Mouse (Mus musculus) adrenal gland, postnatal 10 days (tissue): ENCODE measurements around the gene Atxn7l1. TPM values are rescaled to one million over a fixed set of nuclear protein-coding genes. Genes with fewer than 3 reads are reported as not detected.

Source experiments
- DNase-seq: peaks from one replicate; pipeline ENCODE4 v3.0.0; 2021; ENCODE audit warnings: mixed read lengths
- total RNA-seq, 2 experiments: library from RNA; stranded (reverse); gene quantifications; 2 replicates each; pipeline ENCODE4 v1.2.3; 2021

Gene Atxn7l1
- total RNA-seq, 2 experiments from 2014 or later = 20.1 to 32.3 TPM

DNA sequence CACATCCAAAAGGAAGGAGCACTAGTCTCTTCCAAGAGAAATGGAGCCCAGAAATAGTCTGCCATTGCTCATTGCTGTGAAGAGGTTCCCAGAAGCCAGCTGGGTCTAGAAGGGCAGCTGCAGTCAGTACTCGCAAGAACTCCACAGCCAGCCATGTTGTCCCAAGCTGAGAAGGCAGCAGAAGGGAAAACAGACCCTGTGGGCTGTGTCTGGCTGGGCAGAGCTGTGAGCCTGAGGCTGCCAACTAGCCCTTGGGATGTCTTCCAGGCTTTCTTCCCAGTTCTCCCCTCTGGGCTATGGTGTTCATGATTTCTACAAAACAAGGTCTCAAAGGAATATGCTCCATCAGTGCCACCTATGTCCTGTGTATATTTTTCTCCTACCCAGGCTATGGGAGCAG is 128.5 kb downstream of the Atxn7l1 start:
- DNase-seq = peak; percentile 37

DNA sequence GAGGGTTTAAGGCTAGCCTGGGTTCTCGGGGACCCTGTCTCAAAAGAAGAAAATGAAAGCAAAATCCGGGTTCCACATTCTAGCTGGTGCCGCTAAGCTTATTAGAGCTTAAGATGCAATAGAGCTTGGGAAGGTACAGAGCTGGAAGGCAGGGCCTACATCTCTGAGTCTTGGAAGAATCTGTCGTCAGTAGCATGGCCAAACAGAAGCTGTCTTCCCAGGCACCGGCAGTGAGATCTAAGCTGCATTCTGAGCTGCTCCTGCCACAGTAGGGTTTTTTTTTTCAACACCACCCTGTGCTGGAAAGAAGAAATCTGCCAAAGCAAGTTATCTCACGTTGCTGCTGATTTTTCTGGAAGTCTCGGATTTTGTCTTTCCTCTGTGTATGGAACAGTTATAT is 129.9 kb downstream of the Atxn7l1 start:
- no peak for DNase-seq

DNA sequence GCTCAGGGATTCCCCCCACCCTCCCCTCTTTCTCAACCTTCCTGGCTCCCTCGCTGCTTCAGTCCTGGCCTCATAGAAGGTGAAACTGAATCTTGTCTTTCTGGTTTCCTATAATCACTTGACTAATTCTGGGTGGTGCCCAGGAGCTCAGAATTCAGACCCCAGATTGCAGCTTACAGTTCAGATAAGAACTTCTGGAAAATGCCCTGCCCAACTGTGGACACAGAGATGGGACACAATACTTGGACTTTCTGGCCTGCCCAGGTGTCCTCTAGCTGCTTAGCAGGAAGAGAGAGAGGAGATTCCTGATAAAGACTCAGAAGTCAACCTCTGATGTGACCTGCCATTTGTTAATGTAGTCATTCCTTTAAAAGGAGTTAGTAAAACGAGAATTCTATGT is 131.7 kb downstream of the Atxn7l1 start:
- no peak for DNase-seq

- DNase-seq = peak; percentile 85
Measured at GRCm38 (mm10) chr12:33280805-33281204, 133.3 kb downstream of the Atxn7l1 start.

DNA sequence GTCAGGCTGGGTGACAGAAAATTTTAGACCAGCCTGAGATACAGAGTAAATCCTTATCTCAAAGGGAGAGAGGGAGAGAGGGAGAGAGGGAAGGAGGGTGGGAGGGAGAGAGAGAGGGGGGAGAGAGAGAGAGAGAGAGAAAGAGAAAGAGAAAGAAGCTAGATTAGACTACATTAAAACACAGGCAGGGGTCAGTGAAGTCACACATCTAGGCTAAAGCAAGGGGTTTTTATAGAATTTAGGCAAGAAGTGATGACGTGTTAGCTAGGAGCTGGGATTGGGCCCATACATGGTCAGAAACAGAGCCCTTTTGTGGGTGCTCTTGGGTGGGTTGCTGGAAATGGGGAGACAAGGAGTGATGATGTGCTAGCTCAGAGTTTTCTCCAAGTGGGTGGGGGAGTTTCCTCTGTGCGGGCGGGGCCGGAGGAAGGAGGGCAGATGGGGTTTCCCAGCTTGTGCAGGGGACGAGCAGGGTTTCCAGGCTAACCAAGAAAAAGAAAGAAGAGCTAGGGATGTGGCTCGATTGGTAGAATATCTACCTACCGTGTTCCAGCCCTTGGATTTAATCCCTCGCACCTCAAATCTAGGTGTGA is 136.9 kb downstream of the Atxn7l1 start:
- no peak for DNase-seq

DNA sequence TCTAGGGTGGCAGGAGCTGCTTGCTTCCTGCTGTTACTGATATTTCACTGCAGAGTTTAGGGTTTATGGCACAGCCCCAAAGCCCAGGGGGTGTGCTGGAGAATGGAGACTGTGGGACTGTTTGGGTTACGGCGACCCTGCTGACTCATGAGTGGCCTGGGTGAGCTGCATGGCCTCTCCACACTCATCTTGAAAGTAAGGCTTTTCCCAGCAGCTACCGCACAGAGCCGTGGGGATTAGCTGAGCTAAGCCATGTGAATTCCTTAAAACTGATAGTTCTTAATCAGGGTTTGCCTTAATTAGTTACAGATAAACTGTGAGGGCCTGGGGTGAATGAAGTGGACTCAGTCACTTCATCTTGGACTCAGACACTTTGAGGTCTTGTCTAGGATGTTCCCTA is 137.9 kb downstream of the Atxn7l1 start:
- no peak for DNase-seq

GRCm38 (mm10) chr12:33285933-33286649 is 138.6 kb downstream of the Atxn7l1 start:
- peak; percentile 75 for DNase-seq

DNA sequence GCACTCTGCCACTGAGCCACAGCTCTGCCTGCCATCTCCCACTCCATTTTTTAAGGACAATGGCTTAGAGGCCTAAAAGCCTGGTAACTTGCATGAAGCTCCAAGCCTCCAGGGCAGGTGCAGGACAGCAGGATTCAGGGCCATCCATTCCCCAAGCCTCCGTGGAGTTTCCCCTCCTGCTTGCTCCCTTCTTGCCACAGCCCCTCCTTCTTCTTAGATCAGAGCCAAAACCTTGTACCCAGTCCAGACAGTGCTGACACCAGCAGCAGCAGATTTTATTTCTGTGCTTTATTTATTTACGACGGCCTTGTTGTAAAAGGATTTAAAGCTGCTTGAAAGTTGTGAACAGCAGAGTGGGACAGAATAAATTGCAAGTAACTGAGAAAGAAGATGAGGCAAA is 140.2 kb downstream of the Atxn7l1 start:
- peak; percentile 23 for DNase-seq

DNA sequence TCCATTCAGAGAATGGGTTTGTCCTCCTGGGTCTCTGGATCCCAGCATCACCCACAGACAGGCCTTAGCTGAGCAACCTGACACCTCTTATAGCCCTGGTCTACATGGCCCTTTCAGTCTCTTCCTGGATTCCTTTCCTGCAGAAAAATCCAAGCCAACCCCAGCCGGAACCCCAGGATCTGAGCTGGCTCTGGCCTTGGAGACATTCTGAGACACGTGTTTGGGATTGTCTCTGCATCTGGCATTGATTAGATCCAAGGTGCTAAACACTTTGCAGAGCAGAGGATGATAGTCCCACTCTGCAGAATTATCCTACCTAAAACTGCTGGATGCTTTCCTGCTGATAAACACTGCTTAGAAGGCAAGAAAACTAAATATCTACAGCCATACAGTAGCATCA is 141.3 kb downstream of the Atxn7l1 start:
- no peak for DNase-seq

DNA sequence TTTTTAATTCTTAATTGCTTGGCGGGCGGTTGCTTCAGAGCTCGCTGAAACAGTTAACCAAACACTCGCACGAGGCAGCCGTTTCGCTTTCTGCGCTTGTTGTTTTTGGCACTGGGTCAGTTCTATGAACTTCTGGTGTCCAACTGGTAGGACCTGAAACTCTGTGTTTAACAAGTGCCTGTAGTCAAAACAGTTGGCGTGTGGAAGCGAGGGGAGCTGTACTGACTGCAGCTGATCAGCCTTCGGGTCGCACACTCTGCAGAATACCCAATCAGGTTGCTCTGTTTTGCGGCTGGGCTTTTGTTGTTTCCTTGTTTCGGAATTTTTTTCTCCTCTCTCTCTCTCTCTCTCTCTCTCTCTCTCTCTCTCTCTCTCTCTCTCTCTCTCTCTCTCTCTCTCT is 154.6 kb downstream of the Atxn7l1 start:
- peak; percentile 78 for DNase-seq

DNA sequence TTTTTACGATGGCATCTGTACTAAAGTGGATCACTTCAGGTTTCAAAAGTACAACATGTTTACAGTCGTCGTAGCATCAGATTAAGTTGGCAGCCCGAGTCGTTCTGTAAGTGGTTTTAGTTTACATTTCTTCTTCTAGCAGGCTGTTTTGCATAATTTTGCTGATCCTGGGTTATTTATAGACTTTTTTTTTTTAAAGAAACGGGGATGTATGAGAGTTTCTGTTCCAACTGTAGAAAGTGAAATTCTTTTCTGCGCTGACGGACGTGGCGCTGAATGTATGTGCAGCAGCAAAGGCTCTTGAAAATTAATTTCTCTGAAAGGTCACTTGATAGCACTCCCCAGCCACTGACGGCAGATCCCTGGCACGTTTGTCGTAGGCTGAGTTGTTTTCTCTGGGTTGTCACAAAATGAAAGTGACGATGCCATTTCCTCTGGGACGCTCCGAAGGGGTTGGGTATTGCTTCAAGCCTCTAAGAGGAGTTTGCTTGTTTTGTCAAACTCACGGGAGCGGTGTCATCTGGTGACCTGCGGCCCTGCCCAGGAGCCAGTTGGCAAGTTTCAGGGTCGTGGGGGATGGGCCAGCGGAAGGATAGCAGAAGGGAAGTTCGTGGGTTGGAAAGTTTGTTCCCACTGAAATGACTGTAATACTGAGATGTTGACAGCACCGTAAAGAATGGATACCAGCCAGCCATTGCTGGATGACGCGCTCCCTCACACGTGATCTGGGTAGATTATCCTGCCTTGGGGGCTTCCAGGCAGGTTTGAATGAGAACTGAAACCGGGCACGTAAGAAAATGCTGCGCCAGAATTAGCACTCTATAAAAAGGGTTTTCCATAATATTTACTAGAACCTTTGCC is 155.3 kb downstream of the Atxn7l1 start:
- peak; percentile 78 for DNase-seq

DNA sequence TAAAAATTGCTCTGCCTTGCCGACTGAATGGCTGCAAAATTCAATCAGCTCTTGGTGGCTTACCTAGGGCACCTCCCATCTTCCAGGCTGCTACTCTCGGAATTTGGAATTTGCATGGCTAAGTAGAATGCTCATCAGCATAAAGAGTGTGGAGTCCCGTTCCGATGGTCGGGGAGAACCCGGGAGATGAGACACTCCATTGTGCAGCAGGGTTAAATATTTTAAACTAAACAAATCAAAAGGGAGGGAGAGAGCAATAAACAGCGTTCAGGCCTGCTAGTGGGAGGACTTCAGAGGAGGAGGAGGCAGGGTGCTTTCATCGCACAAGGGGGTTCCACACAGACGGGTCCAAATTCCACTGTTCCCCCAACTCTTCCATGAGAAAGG is 155.9 kb downstream of the Atxn7l1 start:
- DNase-seq = no peak

- DNase-seq = peak; percentile 52
Measured at GRCm38 (mm10) chr12:33305106-33305505, 157.6 kb downstream of the Atxn7l1 start.

- DNase-seq = no peak
Measured at GRCm38 (mm10) chr12:33306476-33306875, 159.0 kb downstream of the Atxn7l1 start.

DNA sequence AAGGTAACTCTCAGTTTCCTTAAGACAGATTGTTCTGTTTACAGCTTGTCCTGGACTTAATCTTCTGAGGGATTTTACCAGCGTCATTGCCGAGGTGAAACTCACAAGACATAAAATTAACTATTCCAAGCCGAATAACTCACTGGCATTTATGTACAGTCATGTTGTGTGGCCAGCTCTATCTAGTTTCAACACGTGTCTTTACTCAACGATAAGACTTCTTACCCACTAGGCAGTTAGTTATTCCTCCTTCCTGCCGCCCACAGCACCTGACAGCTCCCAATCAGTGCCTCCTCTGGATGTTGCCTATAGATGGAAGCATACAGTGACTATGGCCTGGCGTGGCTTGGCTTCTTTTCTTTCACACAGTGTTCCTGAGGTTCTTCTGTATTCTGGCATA is 161.2 kb downstream of the Atxn7l1 start:
- DNase-seq = no peak

DNA sequence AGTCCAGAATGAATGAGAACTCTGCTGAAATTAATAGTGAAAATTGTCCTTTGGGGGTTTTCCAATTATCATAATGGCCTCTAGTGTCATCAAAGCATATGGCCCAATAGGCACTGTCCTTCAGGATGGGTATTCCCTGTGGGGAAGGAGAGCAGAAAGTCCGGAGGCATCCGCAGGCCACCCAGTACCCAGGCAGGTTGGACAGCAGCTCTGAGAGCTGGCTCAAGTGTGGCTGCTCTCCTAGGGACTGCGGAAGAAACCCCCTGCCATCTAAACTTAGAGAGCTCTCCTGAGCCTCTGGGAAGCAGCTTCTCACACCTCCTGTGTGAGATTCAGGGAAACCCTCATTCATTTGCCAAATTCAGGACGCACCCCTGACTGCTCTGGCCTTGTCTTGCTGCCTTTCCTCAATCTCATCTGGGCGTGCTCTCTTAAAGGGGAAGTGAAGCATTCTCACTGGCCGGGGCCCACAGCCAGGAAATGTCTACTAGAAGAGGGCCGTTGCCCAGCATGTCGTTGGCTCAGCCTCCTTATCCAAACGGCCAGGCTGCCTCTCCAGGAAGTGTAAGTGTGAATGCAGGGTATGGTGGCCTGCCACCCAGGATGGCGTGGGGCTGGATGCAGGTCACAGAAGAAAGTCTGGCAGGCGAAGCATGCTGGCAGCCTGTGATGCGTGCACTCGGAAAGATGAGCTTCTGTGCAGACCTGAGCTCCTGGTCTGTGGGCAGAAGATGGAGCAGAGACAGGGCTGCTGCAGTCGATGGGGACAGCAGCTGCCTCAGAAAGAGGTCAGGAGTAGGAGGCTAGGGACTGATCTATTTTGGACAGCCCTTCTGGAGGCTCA is 166.6 kb downstream of the Atxn7l1 start:
- DNase-seq = peak; percentile 81

DNA sequence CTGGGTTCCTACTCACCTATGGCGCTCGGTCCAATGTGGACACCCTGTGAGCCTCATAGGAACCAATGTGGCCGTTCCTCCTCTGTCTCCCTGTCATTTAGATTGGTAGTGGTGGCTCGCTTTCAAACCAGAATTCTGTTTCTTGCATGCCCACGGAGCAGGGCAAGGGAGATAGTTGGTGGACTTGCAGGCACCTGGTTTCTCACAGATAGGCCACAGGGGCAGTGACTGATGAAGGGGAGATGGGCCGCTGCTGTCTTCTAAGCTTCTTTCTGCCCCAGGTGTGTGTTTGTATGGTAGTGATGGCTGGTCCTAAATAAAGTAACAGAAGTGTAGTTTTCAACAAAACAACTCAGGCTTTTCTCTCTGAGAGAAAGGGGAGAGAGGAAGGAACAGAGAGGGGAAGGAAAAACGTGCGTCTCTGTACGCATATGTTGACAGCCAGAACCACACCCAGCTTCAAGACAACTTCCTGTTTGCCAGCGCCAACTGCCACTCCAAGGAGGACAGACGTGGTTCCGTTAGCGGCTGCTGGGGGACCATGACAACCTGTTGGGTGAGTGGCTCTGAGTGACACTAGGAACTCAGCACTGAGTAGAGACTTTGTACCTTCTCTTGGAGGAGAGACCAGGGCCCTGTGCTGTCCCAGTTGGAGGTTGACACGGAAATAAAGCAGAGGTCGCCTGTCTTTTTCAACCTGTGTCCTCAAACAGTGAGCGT is 167.6 kb downstream of the Atxn7l1 start:
- no peak for DNase-seq

- DNase-seq = no peak
Measured at GRCm38 (mm10) chr12:33315804-33316203, 168.3 kb downstream of the Atxn7l1 start.

DNA sequence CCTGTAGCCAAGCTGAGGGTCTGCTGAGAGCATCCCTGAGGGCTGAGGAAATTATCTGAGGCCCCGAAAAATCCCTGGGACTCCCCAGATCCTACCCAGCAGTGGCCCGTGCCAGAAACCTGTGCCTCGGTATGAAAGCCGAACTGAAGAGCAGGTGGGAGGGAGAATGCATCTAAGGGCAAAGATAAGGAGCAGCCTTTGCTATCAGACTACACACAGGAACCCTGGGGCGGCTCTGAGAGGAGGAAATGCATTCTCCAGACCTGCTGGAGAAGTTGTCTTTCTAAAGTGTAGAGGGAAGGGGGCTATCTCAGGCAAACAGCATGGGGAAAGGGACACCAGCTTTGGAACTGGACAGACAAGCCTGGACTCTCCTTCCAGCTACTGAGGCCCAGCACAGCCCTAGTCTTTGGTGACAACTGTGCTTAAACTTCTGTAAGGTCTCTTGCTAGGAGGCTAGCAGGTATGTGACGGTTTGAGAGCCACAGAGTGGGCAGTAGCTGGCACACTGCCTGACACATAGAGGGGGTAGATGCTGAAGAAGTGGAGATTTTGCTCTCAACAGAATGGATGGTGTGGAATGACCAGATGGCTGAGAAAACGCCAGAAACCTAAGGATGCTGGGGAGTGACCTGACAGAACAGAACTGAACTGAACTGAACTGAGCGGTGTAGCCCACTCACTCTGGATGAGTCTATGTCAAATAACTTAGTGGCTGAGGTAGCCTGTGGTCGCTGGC is 170.5 kb downstream of the Atxn7l1 start:
- DNase-seq = no peak

- DNase-seq = no peak
Measured at GRCm38 (mm10) chr12:33322547-33322946, 175.1 kb downstream of the Atxn7l1 start.

DNA sequence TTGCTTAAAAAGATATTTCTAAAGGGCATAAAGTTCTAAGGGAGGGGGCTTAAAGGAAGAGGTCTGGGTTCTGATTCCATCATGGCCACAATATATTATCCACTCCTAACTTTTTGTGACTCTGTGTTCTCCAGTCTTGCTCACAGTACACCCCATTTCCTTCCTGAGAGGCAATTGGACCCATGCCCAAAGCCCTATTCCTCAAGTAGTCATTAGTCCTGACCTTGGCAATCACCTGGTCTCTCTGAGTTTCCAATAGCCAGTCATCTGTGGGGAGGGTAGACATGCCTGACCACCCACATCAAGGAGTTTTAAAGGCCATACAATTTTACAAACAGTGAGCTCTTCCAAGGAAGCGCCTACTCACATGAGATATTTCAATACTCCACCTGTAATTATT is 176.3 kb downstream of the Atxn7l1 start:
- no peak for DNase-seq
